Mouse (Mus musculus) intestine, postnatal 0 days (tissue): ENCODE measurements around the gene Tsen34. TPM values are rescaled to one million over a fixed set of nuclear protein-coding genes. Genes with fewer than 3 reads are reported as not detected.
"Not testable (repeated sequence)": the region's sequence is repeated elsewhere in the genome, so short reads cannot be mapped to it uniquely, and the experiment has no call there.

Experiments used
- ATAC-seq: fragments of 200-750 bp; cut with Nextera tagmentation; 2 replicates; pipeline ENCODE4 v1.8.0; 2017; ENCODE audit warnings: mild to moderate bottlenecking, moderate TSS enrichment, moderate library complexity
- H3K27ac ChIP-seq: fragments of 300-500 bp; sonication (generic); 2 replicates; pipeline ENCODE4 v1.5.1; 2014; ENCODE audit warnings: mild to moderate bottlenecking, low read depth, low read length, moderate library complexity
- H3K27me3 ChIP-seq: fragments of 300-500 bp; sonication (generic); replicated peaks from 2 replicates; pipeline ENCODE4 v1.6.1; 2014; ENCODE audit warnings: low read length, mixed read lengths; ENCODE audit not compliant: control insufficient read depth, insufficient read depth
- H3K36me3 ChIP-seq: fragments of 300-500 bp; sonication (generic); 2 replicates; pipeline ENCODE4 v1.6.1; 2014; ENCODE audit warnings: mild to moderate bottlenecking, moderate library complexity; ENCODE audit not compliant: control insufficient read depth, insufficient read depth
- H3K4me1 ChIP-seq: fragments of 300-500 bp; sonication (generic); replicated peaks from 2 replicates; pipeline ENCODE4 v1.6.1; 2014; ENCODE audit warnings: antibody characterized with exemption, low read length, mixed read lengths; ENCODE audit not compliant: control insufficient read depth, insufficient read depth
- H3K4me2 ChIP-seq: fragments of 300-500 bp; sonication (generic); replicated peaks from 2 replicates; pipeline ENCODE4 v1.6.1; 2014; ENCODE audit warnings: low read depth, mild to moderate bottlenecking, moderate library complexity
- H3K4me3 ChIP-seq: fragments of 300-500 bp; sonication (generic); 2 replicates; pipeline ENCODE4 v1.5.1; 2014; ENCODE audit warnings: low read depth, low read length
- H3K9ac ChIP-seq: fragments of 300-500 bp; sonication (generic); 2 replicates; pipeline ENCODE4 v1.6.1; 2014; ENCODE audit warnings: mild to moderate bottlenecking, low read depth, low read length
- H3K9me3 ChIP-seq: fragments of 300-500 bp; sonication (generic); 2 replicates; pipeline ENCODE4 v1.6.1; 2016; ENCODE audit warnings: mixed run types; ENCODE audit not compliant: control insufficient read depth
- CTCF ChIP-seq: sonication (generic); IDR thresholded peaks from 2 replicates; pipeline ENCODE4 v1.5.1; 2016; ENCODE audit warnings: low read depth, mild to moderate bottlenecking, control low read depth, antibody characterized with exemption, moderate library complexity
- WGBS: fragments of 180-500 bp; shearing (Covaris S2); extraction: QIAGEN DNeasy Blood & Tissue Kit; methylation state at CpG from one replicate; pipeline ENCODE4 v1.1.7; 2014; 5-methylcytosine and 5-hydroxymethylcytosine counted together
- polyA plus RNA-seq: library from polyadenylated mRNA; unstranded; fragments of >200 nt; fragmentation: Nextera tagmentation; extraction: Ambion mirVana; gene quantifications from 2 replicates; pipeline ENCODE4 v1.2.1, GENCODE M21; 2015

Gene Tsen34
- polyA plus RNA-seq, 1 experiment from 2014 or later = 129 TPM

GRCm38 (mm10) chr7:3706343-3706934, 13.8 kb downstream of the Tsen34 start:
- WGBS = 32% methylated on average over 11 of the region's 11 CpGs
- H3K4me3 ChIP-seq = no peak overlapping the region; the same call in 1 of the 2 replicates
- TF ChIP-seq CTCF = no peak
- H3K27ac ChIP-seq = no peak overlapping the region
- no peak for ATAC-seq
- H3K4me1 ChIP-seq = peaks cover 5% of the 10 kb centered on the region; the same call in 1 of the 2 replicates
- no peaks in the 10 kb centered on the region for H3K9me3 ChIP-seq
- H3K4me2 ChIP-seq = peak overlapping the region; percentile 71; the same call in 1 of the 2 replicates
- no peak overlapping the region; the same call in 1 of the 2 replicates for H3K9ac ChIP-seq
- no peaks in the 10 kb centered on the region for H3K27me3 ChIP-seq
- peaks cover 8% of the 10 kb centered on the region for H3K36me3 ChIP-seq

GRCm38 (mm10) chr7:3707027-3707426, 14.4 kb downstream of the Tsen34 start:
- H3K4me1 ChIP-seq = peaks cover 5% of the 10 kb centered on the region; the same call in 1 of the 2 replicates
- no peak for ATAC-seq
- no peaks in the 10 kb centered on the region for H3K9me3 ChIP-seq
- TF ChIP-seq CTCF = no peak
- peaks cover 8% of the 10 kb centered on the region for H3K36me3 ChIP-seq
- H3K9ac ChIP-seq = no peak overlapping the region
- H3K27ac ChIP-seq = no peak overlapping the region; the same call in 1 of the 2 replicates
- no peak overlapping the region for H3K4me3 ChIP-seq
- WGBS = 44% methylated on average over 4 of the region's 4 CpGs
- no peaks in the 10 kb centered on the region for H3K27me3 ChIP-seq
- no peak overlapping the region for H3K4me2 ChIP-seq

- no peak for ATAC-seq
- no peaks in the 10 kb centered on the region for H3K9me3 ChIP-seq
- H3K9ac ChIP-seq = no peak overlapping the region
- 39% methylated on average over 7 of the region's 7 CpGs for WGBS
- peaks cover 5% of the 10 kb centered on the region; the same call in 1 of the 2 replicates for H3K4me1 ChIP-seq
- no peak overlapping the region for H3K4me3 ChIP-seq
- no peak for TF ChIP-seq CTCF
- H3K27ac ChIP-seq = no peak overlapping the region
- no peak overlapping the region for H3K4me2 ChIP-seq
- peaks cover 8% of the 10 kb centered on the region for H3K36me3 ChIP-seq
- no peaks in the 10 kb centered on the region for H3K27me3 ChIP-seq
Observed at GRCm38 (mm10) chr7:3707568-3708413, 15.1 kb downstream of the Tsen34 start.

- not testable (repeated sequence) for H3K4me1 ChIP-seq, H3K36me3 ChIP-seq, ATAC-seq, H3K27me3 ChIP-seq, H3K4me3 ChIP-seq, H3K9ac ChIP-seq, H3K9me3 ChIP-seq, H3K27ac ChIP-seq, H3K4me2 ChIP-seq
- 34% methylated on average over 5 of the region's 5 CpGs for WGBS
- 0 out of 2 replicates have a peak, but pooled peaks have one; percentile 12 for TF ChIP-seq CTCF
Observed at GRCm38 (mm10) chr7:3708447-3708980, 15.9 kb downstream of the Tsen34 start.

GRCm38 (mm10) chr7:3709000-3709399, 16.3 kb downstream of the Tsen34 start:
- Histone ChIP-seq H3K9me3 (no peaks in the 10 kb centered on the region), H3K9ac (no peak overlapping the region), H3K36me3 (peaks cover 8% of the 10 kb centered on the region), H3K4me3 (no peak overlapping the region), H3K4me2 (no peak overlapping the region), H3K27ac (no peak overlapping the region), H3K27me3 (no peaks in the 10 kb centered on the region), H3K4me1 (peaks cover 5% of the 10 kb centered on the region; the same call in 1 of the 2 replicates)
- TF ChIP-seq CTCF = no peak
- WGBS = 67% methylated on average over 1 of the region's 1 CpGs
- ATAC-seq = no peak

GRCm38 (mm10) chr7:3712264-3712942, 19.7 kb downstream of the Tsen34 start:
- Histone ChIP-seq H3K4me1 (no peaks in the 10 kb centered on the region), H3K4me2 (no peak overlapping the region), H3K36me3 (no peaks in the 10 kb centered on the region), H3K9me3 (no peaks in the 10 kb centered on the region), H3K27ac (no peak overlapping the region), H3K27me3 (no peaks in the 10 kb centered on the region), H3K4me3 (no peak overlapping the region), H3K9ac (no peak overlapping the region)
- 34% methylated on average over 5 of the region's 5 CpGs for WGBS
- TF ChIP-seq CTCF = no peak
- ATAC-seq = no peak
